Mouse (Mus musculus) mouse trophoblast stem cell (cell line): ENCODE results near the gene Senp3.
"Not testable (repeated sequence)": the region's sequence is repeated elsewhere in the genome, so short reads cannot be mapped to it uniquely, and the experiment has no call there.

Experiments
- in situ Hi-C, 2 experiments: fragments of 300-500 bp; cut with MseI, MboI; formaldehyde crosslinking; loops; 2 replicates in 1 of 2; 3 replicates in 1 of 2; pipeline ENCODE4 v1.15.1; 2025

Gene Senp3

DNA sequence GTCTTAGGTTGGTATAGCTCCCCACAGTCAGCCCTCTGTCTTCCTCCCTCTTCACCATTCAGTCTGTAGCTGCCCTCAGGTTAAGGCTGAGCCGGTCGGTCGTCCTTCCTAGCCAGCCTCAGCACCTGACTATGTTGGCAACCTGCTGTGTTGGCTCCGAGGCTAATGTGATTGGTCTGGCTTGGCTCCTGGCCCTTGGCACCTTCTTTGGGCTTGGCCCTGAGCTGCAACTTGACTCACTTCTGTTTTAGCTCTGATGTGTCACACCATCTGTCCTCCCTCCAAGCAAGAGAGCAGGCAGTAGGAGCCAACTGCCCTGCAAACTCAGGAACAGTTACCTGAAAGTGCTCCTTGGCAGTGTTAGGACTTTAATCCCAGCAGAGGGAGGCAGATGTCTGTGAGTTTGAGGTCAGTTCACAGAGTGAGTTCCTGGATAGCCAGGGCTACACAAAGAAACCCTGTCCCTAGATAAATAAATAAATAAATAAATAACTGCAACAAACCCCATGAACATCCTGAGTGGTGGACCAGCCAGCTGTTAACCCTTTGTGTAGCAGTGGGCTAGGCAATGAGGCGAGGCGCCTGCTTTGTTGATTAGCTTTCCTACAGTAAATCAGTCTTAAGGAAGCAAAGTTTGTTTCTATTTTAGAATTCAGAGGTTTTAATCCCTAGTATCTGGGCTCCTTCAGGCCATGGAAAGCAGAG lies 25.0 kb upstream of the Senp3 start:
- in situ Hi-C loops: no loop called here

DNA sequence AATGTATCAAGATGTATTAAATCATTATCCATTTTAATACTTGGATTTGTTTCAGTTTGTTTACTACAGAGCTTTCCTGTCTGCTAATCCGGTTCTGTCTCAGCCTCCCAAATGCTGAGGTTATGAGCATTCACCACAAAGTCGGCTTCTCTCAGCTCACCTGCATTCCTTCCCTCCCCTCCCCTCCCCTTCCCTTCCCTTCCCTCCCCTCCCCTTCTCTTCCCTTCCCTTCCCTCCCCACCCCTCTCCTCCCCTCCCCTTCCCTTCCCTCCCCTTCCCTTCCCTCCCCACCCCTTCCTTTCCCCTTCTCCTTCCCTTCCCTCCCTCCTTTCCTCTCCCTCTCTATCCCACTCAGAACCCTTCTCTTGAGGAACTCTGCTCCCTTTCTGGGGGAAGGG lies 22.7 kb upstream of the Senp3 start:
- in situ Hi-C loops: no loop called here

DNA sequence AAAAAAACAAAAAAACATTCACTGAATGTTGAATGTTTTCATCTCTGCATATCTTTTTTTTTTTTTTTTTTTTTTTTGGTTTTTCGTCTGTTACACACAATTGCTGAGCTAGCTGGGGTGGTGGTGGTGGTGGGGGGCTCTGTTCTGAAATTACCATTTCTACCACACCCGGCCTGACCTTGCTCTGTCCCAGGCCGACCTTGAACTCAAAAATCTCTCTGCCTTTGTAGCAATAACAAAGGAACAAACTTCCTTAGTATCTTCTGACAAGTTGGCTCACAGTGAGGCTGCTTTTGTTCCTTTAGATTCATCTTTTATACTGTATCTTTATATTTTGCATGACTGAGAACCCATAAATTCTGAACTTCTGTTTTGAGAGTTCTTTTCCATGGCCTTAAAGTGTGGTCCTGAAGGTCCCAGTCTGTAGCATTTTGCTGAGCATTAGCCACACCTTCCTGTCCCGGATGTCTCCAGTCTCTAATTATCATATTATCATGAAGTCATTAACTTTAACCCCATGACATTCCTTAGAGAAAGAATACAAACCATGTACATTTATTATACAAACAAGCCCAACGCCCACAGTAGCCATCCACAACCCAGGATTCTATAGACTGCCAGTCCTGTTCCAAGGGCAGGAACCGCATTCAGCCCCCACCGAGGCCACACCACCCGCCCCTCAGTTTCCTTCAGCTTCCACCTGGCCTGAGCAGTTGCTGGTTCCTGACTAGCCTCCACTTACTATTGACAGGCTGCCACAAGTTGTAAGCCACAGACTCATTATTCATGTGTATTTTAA lies 22.1 kb upstream of the Senp3 start:
- in situ Hi-C loops: no loop called here

DNA sequence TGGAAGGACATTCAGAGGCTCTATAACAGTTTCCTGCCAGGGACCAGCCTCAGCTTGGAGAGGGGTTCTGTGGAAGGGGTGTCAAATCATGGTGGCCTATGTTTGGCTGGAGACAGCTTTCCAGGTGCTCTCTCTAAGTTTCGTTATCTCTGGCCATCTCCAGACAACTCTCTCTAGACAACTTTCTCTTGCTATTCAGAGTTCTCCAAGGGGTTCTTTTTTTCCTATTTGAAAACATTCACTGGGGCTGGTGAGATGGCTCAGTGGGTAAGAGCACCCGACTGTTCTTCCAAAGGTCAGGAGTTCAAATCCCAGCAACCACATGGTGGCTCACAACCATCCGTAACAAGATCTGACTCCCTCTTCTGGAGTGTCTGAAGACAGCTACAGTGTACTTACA lies 21.5 kb upstream of the Senp3 start:
- in situ Hi-C loops: not testable (repeated sequence)

DNA sequence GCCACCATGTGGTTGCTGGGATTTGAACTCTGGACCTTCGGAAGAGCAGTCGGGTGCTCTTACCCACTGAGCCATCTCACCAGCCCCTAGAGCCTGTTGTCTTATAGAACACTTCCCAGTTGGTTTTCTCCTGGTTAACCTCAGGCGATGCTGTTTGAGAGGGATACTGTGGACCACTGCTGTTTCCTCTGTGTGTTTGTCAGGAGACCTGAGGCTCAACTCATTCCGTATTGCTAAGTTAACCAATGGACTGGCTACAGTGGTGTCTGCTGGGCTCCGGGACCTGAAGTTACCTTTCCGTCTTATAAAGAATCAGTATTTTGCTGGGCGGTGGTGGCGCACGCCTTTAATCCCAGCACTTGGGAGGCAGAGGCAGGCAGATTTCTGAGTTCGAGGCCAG lies 21.0 kb upstream of the Senp3 start:
- in situ Hi-C loops: not testable (repeated sequence)

DNA sequence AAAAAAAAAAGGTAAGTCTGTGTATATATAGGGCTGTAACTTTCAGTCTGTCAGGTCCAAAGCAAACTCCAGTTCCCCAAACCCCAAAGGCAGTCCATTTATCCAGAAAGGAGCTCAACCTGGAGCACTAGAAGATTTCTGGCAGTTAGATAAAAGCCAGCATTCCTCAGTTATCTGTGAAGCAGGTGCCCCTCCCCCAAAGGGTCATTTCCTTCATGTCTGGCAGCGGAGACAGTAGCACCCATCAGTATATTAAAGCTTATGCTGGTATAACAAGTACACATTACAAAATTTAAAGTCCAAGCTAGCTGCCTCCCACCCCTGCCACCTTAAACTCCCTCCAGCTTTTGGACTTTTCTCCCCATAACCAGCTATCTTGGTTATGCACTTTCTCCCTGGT lies 17.7 kb upstream of the Senp3 start:
- in situ Hi-C loops: no loop called here

DNA sequence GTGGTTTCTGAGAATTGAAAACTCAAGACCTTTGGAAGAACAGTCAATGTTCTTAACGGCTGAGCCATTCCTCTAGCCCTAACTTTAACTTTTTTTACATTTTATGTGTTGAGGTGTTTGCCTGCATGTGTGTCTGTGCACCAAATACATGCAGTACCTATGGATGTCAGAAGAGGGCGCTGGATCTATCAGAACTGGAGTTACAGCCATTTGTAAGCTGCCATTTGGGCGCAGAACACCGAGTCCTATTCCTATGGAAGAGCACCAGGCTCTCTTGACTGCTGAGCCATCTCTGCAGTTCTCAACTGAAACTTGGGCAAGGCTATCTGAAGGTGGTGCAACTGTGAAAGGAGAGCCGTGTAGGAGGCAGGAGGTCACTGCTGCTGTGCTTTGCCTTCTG lies 16.7 kb upstream of the Senp3 start:
- in situ Hi-C loops: no loop called here

DNA sequence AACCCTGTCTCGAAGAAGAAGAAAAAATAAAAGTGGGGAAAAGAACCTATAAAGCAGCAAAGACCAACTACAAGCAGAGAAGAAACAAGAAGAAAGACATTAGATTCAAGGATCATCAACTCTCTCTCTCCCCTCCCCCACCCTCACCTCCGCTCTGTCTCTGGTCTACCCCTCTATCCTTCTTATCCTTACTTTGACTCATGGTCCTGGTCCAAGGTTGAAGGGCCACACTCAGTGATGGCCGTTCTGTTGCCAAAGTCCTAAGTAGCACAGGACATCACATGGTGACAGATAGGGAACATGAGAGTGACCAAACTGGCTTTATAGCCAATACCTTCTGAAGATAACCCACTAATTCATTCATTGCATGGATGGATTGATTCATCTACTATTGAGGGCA lies 15.5 kb upstream of the Senp3 start:
- in situ Hi-C loops: no loop called here

DNA sequence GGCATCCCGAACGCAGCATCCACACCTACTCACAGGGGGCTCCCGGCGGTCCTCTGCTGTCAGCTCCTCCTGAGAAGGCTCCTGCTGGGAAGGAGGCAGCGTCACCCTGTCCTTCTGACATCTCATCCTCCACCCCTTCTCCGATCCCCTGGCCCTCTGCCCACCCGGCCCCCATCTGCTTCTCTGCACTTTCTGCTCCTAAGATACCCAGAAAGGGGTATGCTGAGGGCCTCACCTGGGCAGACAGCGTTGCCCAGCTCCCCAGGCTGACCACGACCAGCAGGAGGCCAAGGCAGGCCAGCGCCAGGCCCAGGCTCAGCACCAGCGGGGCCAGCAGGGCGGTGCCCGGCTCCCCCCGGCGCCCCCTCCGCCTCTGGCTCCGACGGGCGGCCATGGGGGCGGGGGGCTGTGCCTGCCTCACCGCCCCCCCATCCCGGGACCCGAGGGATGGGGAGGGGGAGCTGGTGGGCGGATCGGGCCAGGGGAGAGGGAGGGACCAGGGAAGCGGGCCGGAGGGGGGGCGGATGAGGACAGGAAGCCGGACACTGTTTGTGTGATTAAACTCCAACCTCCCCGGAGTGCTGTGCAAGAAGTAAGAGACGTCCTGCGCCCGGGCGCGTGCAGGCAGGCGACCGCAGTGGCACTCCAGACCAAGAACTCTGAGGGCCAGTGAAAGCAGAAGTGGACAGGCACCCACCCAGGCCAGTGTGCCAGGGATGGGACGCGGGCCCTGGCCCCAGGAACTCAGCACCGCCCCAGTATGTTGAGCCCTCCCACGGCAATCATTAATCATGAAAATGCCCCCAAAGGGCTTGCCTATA lies 13.7 kb upstream of the Senp3 start, which contains the start of the genes Tnfsf12 and Tnfsfm13:
Tnfsf12 (minus strand) TSS at position 489 of the 821 bp plus-strand sequence.
Tnfsfm13 (minus strand) TSS at position 738 of the 821 bp plus-strand sequence.
- in situ Hi-C loops: no loop called here

DNA sequence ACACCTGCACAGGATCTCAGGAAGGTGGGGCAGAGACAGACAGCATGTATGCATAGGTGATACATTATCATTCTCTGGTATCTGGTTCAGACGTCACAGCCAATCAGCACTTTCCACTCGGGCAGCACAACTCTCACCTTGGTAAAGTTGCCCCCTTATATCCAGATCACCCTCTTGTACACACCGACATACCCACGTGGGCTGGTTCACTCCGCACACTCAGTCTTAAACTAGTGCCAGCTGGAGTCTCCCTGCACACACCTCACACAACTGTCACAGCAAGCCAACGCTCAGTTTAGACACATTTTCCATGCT lies 13.1 kb upstream of the Senp3 start:
- in situ Hi-C loops: no loop called here

DNA sequence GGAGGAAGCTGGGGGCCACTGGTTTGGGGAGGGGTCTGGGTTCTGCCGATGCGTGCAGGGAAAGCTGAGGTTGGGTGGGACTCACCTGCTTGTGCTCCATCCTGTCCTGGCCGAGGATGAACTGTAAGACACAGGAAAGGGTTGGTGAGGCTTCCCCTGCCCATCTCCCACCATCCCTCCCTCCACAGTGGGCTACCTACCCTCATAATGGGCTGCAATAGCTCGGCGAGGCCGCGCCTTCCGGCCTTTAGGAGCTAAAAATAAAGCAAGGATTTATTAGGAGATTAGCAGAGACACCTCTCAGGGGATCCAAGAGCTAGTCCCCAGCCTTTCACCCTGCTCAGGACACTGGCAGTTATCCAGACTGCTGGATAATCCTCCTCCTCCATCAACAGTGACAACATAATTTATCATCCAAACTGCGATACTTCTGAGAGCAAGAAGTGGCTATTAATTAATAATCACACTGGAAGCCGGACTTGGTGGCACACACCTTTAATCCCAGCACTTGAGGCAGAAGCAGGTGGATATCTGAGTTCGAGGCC lies 11.6 kb upstream of the Senp3 start:
- in situ Hi-C loops: no loop called here

DNA sequence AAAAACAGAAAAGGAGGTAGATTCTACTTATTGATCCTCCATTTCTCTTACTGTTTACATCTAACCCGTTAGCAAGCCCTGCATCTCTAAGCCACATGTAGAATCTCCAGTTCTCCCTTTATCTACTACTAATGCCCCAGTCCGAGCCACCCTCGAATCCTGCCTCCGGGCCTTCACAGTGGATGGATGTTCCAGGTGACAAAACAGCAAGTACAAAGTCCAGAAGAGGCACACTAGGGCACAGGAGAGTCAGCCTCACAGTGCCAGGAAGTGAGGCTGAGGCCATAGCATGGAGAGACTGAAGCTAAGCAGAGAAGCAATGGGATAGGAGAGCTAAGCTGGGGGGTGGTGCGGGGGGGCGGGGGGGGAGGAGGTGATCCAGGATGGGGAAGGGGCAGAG lies 11.0 kb upstream of the Senp3 start:
- in situ Hi-C loops: no loop called here

DNA sequence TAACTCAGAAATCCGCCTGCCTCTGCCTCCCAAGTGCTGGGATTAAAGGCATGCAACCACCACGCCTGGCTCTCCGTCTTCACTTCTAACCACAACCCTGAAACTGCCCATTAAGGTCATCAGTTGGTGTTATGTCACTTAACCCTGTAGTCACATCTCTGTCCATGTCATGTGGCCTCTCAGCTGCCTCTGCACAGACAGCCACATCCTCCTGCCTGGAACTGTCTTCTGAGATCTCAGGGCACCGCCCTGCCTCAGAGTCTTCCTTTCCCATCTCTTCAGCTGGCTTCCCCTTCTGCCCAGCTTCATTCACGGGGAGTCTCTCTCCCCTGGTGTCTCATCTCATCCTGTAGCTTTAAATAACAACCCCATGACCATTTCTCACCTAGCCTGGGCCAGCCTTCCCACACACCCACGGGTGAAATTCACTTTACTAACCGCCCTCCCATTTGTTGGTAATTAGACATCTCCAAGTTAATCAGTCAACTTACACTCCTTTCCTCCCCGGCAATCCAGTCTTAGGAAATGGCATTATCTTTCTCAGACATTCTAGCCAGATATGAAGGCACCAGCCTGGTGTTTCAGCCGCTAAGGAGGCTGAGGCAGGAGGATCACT lies 10.4 kb upstream of the Senp3 start:
- in situ Hi-C loops: no loop called here

DNA sequence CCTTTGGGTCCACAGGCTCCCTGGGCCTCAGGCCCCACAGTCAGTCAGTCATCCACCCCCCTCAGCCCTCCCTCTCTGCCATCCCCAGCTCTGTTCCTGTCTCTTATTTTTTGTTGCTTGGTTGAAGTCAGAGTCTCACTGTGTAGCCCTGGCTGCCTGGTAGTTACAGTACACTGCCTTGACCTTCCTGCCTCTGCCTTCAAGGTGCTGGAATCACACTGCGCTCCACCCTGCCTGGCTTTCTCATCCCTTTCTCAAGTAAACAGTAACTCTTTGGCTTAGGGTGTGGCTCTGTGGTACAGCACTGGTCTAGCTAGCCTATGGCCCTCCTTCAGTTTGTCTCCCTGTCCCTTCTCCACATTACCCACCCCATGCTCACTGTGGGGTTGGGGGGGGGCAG lies 8.0 kb upstream of the Senp3 start:
- in situ Hi-C loops: no loop called here

DNA sequence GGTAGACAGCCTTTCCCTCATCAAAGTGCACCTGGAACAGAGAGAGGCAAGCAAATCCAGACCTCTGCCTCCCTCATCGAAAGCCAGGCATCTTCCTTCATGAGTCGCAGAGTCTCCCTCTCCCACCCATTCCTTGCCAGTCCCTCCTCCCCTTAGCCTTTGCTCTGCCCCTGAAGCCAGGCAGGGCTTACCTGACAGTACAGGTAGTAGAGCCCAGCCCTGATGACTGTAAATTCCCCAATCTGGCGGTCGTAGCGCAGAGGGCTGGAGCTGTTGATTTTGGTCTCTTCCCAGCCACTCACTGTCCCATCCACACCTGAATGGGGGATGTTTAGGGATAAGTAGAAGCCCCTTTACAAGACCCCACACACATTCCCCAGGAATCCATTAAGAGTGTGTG lies 5.2 kb upstream of the Senp3 start:
- in situ Hi-C loops: no loop called here

DNA sequence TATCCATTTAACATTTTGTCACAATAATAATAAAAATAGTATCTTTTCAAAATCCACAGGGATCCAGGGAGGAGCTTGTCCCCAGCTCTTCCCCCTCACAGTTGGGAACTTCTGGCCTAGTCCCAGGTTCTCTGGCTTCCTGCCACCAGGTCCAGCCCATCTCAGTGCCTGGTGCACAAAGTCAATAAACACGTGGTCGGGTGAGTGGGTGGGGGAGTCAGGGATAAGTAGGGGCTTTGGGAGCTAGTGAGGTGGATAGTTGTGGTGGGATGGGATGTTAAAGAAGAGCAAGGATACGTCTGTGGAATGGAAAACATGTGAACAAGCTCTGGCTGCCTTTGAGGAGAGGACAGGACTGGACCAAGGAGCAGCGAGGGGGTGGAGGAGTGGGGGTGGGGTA lies 4.5 kb upstream of the Senp3 start:
- in situ Hi-C loops: no loop called here

DNA sequence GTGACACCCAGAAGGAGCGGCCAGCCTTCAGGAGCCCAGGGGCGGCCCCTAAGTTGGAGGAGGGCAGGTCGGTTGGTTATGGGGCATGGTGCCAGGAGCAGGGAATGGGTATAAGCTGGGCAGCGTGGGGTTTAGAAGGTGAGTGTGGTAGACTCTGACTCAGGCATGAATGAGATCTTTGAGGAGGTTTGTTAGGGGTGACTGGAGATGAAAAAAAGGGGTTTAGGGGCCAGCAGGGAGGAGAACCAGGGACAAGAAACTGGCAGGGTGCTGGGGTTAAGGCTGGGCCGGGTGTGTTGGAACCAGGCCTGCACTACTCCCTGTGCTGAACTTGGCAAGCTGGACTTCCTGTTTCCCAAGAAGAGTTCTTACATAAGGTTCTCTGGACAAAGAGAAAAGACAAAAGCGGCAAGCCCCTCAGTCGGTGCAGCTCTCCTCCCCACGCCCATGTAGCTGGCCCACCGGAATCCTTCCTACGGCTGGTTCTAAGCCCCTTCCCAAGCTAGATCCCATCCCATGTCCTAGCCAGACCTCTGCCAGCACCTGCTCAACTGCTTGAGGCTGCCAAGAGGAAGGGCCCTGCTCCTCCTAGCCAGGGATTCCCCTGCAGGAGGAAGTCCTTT lies 3.8 kb upstream of the Senp3 start, which contains the start of gene Tnfsf13:
Tnfsf13 (minus strand) TSS at position 259 of the 623 bp plus-strand sequence.
- in situ Hi-C loops: no loop called here

DNA sequence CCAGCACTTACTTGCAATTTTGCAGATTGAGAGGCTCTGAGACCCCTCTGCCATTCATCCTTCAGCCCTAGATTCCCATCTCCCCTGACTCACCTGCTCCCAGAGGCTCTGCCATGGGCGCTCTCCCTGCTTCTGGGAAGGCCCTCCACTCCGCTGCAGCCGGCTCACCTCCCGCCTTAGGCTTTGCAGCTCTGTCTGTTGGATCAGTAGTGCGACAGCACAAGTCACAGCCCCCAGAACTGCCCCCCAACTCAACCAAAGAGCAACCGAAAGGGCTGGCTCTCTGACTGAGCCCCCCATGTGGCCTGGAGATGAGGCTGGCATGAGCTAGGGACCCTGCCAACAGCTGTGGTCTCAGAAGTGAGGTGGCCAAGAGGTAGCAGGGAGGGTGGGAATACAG lies 3.1 kb upstream of the Senp3 start:
- in situ Hi-C loops: loop anchor here in 1 of 2 experiments (5.0 kb wide), 1 partner anchor 32 kb away; no protein-coding TSS in a partner anchor

DNA sequence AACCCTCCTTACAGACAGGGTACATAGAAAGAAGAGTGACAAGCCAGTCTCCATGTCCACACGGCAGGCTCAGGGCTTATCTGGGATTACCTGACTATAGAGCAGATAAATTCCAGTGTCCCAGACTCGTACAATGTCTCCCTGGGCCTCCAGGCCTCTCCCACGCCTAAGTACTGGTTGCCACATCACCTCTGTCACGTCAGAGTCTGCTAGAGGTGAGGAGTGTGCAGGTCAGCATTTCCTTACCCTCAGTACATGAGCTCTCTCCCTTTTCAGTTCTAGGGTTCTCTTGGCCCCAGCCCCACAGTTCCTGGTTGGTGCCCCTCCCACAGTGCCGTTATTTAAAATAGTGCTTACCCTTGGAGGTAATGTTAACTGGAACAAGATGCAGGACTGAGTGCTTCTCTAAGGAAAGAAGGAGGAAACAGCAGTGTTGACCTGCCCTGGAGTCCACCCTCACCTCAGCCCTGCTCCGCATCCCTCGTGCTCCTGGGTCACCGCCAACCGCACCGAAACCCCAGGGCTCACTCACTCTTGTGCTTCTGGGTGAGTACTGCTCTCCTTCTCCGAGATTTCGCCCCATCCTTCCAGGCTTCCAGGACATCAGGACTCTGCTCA lies 2.4 kb upstream of the Senp3 start:
- in situ Hi-C loops: loop anchor here in 1 of 2 experiments (5.0 kb wide), 1 partner anchor 33 kb away; no protein-coding TSS in a partner anchor

DNA sequence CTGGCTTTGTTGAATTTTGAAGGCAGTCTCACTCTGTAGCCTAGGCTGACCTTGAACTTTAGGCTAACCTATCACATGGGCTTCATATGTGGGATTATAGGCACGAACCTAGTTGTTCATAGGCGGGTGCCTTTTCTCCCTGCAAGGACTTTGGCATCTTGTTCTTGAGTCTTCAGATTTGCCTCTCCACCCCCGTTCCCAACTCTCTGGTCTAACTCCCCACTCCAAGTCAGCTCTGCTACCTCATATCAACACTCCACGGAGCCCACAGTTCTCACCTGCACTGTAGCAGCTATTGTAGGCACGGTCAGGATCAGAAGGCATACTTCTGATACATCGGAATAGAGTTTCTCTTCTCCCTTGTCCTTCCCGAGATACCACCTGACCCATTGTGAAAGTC lies 1.7 kb upstream of the Senp3 start:
- in situ Hi-C loops: loop anchor here in 1 of 2 experiments (5.0 kb wide), 1 partner anchor 34 kb away; no protein-coding TSS in a partner anchor
